ENCODE assay signal across 1 mouse cellular context in the genomic region with DNA sequence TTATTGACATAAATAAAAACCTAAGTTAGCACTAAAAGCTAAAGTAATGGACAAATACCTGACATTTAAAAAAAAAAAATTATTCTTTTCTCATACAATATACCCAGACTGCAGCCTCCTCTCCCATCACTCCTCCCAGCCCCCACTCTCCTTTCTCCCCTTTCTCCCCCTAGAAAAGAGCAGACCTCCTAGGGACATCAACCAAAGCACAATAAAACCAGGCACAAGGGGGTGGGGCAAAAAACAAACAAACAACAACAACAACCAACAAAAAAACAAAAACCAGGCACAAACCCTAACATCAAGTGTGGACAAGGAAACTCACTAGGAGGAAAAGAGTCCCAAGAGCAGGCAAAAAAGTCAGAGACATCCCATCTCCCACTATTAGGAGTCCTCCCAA.
TF ChIP-seq lines count a peak whose summit lies in the region.

No protein-coding gene starts in this region.

TF ChIP-seq in MEL, 35 proteins besides CTCF, POLR2A, EP300 and RAD21:
- TF ChIP-seq NELFE (IDR thresholded peaks at IDR 0.05; ENCODE audit: low read depth, low read length) (no peak), JUND (IDR thresholded peaks at IDR 0.05; ENCODE audit: low read depth, low read length) (no peak), POLR2AphosphoS5 (IDR thresholded peaks at IDR 0.05; ENCODE audit: borderline replicate concordance, low read depth, low read length) (no peak), ZMIZ1 (IDR thresholded peaks at IDR 0.05; ENCODE audit: low read depth, low read length) (no peak), TCF12 (IDR thresholded peaks at IDR 0.05; ENCODE audit: low read depth, low read length) (no peak), MAZ (IDR thresholded peaks at IDR 0.05; ENCODE audit: low read depth, low read length) (no peak), CHD2 (IDR thresholded peaks at IDR 0.05; ENCODE audit: low read length) (no peak), USF1 (IDR thresholded peaks at IDR 0.05; ENCODE audit: low read depth, low read length) (no peak)
